Comparison of ENCODE assay signal across 21 mouse cellular contexts in the genomic region with DNA sequence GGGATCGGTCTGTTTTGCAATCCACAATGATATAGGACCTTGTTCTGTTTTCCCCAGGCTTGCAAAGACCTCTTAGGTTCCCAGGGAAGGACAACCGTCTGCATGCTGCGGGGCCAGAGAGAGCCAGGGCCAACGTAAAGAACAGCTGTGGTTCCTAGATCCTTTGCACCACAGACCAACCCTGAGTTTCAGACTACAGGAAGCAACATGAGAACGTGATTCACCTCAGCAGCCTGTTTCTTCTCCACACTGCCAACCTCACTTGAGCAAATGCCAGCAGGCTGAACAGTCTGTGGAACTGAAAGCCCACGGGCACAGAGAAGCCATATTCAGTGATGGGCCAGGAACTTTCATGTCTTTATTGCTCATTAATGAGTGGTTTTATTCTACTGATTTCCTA.
DNase-seq lines count a peak whose midpoint lies in the region; ATAC-seq and TF ChIP-seq lines count a peak whose summit lies in the region.
"Had no signal": no experiment of that assay in that cellular context is flagged by ENCODE, and none has a peak within 500 bp of the region (broad histone marks: within the 10 kb centered on the region; RNA-seq: fewer than 3 reads in every experiment).

No protein-coding gene starts in this region.

- H3K4me2 ChIP-seq in heart, embryonic 15.5 days: no peak overlapping the region
- H3K4me2 ChIP-seq in myocyte (ENCODE audit: low read depth): peak overlapping the region; percentile 13
- H3K4me2 ChIP-seq: embryonic facial prominence, embryonic 13.5 days; forebrain, embryonic 13.5 days; heart, embryonic 13.5 days; hindbrain, embryonic 15.5 days had no signal

- H3K9ac ChIP-seq in heart, embryonic 15.5 days: no peak overlapping the region
- H3K9ac ChIP-seq: embryonic facial prominence, embryonic 13.5 days; forebrain, embryonic 13.5 days; forebrain, postnatal 0 days; heart, embryonic 13.5 days; hindbrain, embryonic 15.5 days had no signal

- no peak overlapping the region for H3ac ChIP-seq in myocyte (ENCODE audit: control insufficient read depth, insufficient read length)

- 0 out of 2 replicates have a peak, but pooled peaks cover 4% of the 10 kb centered on the region for H3K4me1 ChIP-seq in heart, embryonic 15.5 days (replicated peaks)
- H3K4me1 ChIP-seq: embryonic facial prominence, embryonic 13.5 days had no signal

- no peaks in the 10 kb centered on the region for H3K9me3 ChIP-seq in heart, embryonic 15.5 days (replicated peaks)
- H3K9me3 ChIP-seq: embryonic facial prominence, embryonic 13.5 days; forebrain, embryonic 13.5 days; heart, embryonic 13.5 days; hindbrain, embryonic 15.5 days had no signal

- no peaks in the 10 kb centered on the region for H3K79me2 ChIP-seq in myocyte (ENCODE audit: control insufficient read depth, insufficient read depth)

- H3K36me3 ChIP-seq in heart, embryonic 15.5 days: no peaks in the 10 kb centered on the region
- H3K36me3 ChIP-seq in myocyte (ENCODE audit: control insufficient read depth, insufficient read depth): no peaks in the 10 kb centered on the region
- H3K36me3 ChIP-seq: embryonic facial prominence, embryonic 13.5 days; hindbrain, embryonic 15.5 days had no signal

- peak; percentile 62 for DNase-seq in cerebellum, postnatal 10 days
- DNase-seq in cerebellum, adult 8-10 months: no peak
- no peak for DNase-seq in heart, postnatal 25 days (ENCODE audit: low spot score)
- peak; percentile 29 to 35 for DNase-seq in layer of hippocampus, postnatal 14 days (ENCODE audit: low spot score in 2 of 2)
- DNase-seq in layer of hippocampus, postnatal 25 days (ENCODE audit: extremely low spot score in 1 of 2, low spot score in 1 of 2): no peak
- DNase-seq in natural killer cell, adult 2 months (ENCODE audit: low spot score in 2 of 2): no peak
- DNase-seq: adrenal gland, adult 8-10 months; adrenal gland, postnatal 36 days; cerebellum, adult 11-12 months; cerebellum, postnatal 36 days; forebrain, postnatal 0 days; gastrocnemius, postnatal 36 days; heart, adult 11 months; heart, postnatal 14 days had no signal

- intact Hi-C loops in heart, postnatal 25 days (cut with DNase I): no loop called here

- no peak for TF ChIP-seq POLR2A in myocyte (IDR thresholded peaks at IDR 0.05; ENCODE audit: insufficient read length, low read depth)

- H3K27ac ChIP-seq in heart, embryonic 15.5 days: 0 out of 2 replicates have a peak overlapping the region, but pooled peaks have one; percentile 8
- H3K27ac ChIP-seq: embryonic facial prominence, embryonic 13.5 days; forebrain, embryonic 13.5 days; heart, embryonic 13.5 days; hindbrain, embryonic 15.5 days had no signal

- no peak overlapping the region for H3K4me3 ChIP-seq in heart, embryonic 15.5 days
- H3K4me3 ChIP-seq in myocyte: no peak overlapping the region
- H3K4me3 ChIP-seq: embryonic facial prominence, embryonic 13.5 days; forebrain, embryonic 13.5 days; heart, embryonic 13.5 days; hindbrain, embryonic 15.5 days had no signal

- ATAC-seq in heart, embryonic 15.5 days (replicated peaks; ENCODE audit: insufficient number of reproducible peaks, insufficient read depth, low FRiP score, low read depth): no peak
- ATAC-seq: forebrain, embryonic 13.5 days; forebrain, postnatal 0 days; intestine, embryonic 16.5 days had no signal

- no peaks in the 10 kb centered on the region for H3K27me3 ChIP-seq in heart, embryonic 15.5 days
- H3K27me3 ChIP-seq in myocyte (ENCODE audit: control insufficient read depth, insufficient read depth, insufficient read length): peaks cover 20% of the 10 kb centered on the region
- H3K27me3 ChIP-seq: embryonic facial prominence, embryonic 13.5 days; forebrain, embryonic 13.5 days; heart, embryonic 13.5 days; hindbrain, embryonic 15.5 days had no signal

- WGBS in heart, embryonic 15.5 days: 54% methylated on average over 6 of the region's 6 CpGs

TF ChIP-seq in myocyte, 11 proteins besides CTCF, POLR2A, EP300 and RAD21:
- TF ChIP-seq USF1 (IDR thresholded peaks at IDR 0.05; ENCODE audit: low read depth) (no peak), SRF (IDR thresholded peaks at IDR 0.05; ENCODE audit: control insufficient read depth, insufficient read length, low read depth) (no peak), REST (IDR thresholded peaks at IDR 0.05; ENCODE audit: insufficient read depth, insufficient read length) (no peak), TCF3 (IDR thresholded peaks at IDR 0.05; ENCODE audit: insufficient read length, low read depth) (no peak), MYOG (IDR thresholded peaks at IDR 0.05; ENCODE audit: control insufficient read depth in 1 of 3, insufficient read depth in 1 of 3, insufficient read length in 2 of 3, low read depth in 2 of 3) (peak in 2 of 3 experiments; percentile 41 to 66), TCF12 (IDR thresholded peaks at IDR 0.05; ENCODE audit: insufficient read depth, poor library complexity, severe bottlenecking) (no peak), MYOD1 (IDR thresholded peaks at IDR 0.05; ENCODE audit: control insufficient read depth in 1 of 3, insufficient read length in 2 of 3, low read depth in 2 of 3) (peak in 2 of 3 experiments; percentile 29 to 75)

Comparison
In these comparisons a context has a peak if more than half of its experiments do, and no peak if none do; other contexts are left out.
1. DNase-seq: peak in cerebellum, postnatal 10 days (2 of 2) and layer of hippocampus, postnatal 14 days (2 of 2); none in cerebellum, adult 8-10 months (single experiment), heart, postnatal 25 days (single experiment), layer of hippocampus, postnatal 25 days (0 of 2) and natural killer cell, adult 2 months (0 of 2).